Mouse (Mus musculus): ENCODE data around the gene Cdk5rap3. TPM values are rescaled to one million over a fixed set of nuclear protein-coding genes. Genes with fewer than 3 reads are reported as not detected.
A peak's percentile ranks its signal among the peaks of the same experiment; 100 is the strongest.

The Cdk5rap3 gene
- total and polyA plus RNA-seq, 2 experiments from 2014 or later = 43.6 to 85.1 TPM

- H3K36me3 ChIP-seq (ENCODE audit: insufficient read depth, low read length) = no peaks in the 10 kb centered on the region
- H3K27me3 ChIP-seq (ENCODE audit: insufficient read depth, low read length) = no peaks in the 10 kb centered on the region
- H3K4me2 ChIP-seq (ENCODE audit: low read depth, low read length, poor library complexity, severe bottlenecking) = no peak overlapping the region
- H3K4me1 ChIP-seq (ENCODE audit: insufficient read depth, low read length) = peaks cover 5% of the 10 kb centered on the region; the same call in 1 of the 2 replicates
- H3K27ac ChIP-seq (ENCODE audit: low read depth, low read length) = no peak overlapping the region
- H3K4me3 ChIP-seq (ENCODE audit: low read depth, low read length) = no peak overlapping the region
- no peak overlapping the region for H3K9ac ChIP-seq (replicated peaks; ENCODE audit: low read length, poor library complexity, severe bottlenecking)
- H3K9me3 ChIP-seq (ENCODE audit: low read length) = no peaks in the 10 kb centered on the region
- no peak for DNase-seq (ENCODE audit: low spot score)
- WGBS = 61% methylated on average over 6 of the region's 6 CpGs
- no peak for ATAC-seq (ENCODE audit: low FRiP score)
- no peak for TF ChIP-seq CTCF (IDR thresholded peaks at IDR 0.05)
Observed at GRCm38 (mm10) chr11:96919003-96919402, 2.7 kb upstream of the Cdk5rap3 start.

GRCm38 (mm10) chr11:96917415-96917814 is 1.1 kb upstream of the Cdk5rap3 start:
- no peaks in the 10 kb centered on the region for H3K9me3 ChIP-seq (ENCODE audit: low read length)
- DNase-seq (ENCODE audit: low spot score) (no peak), ATAC-seq (ENCODE audit: low FRiP score) (no peak)
- TF ChIP-seq CTCF (IDR thresholded peaks at IDR 0.05) = no peak
- WGBS = 95% methylated on average over 6 of the region's 6 CpGs
- H3K9ac ChIP-seq (replicated peaks; ENCODE audit: low read length, poor library complexity, severe bottlenecking) = no peak overlapping the region
- H3K4me1 ChIP-seq (ENCODE audit: insufficient read depth, low read length) = peaks cover 5% of the 10 kb centered on the region; the same call in 1 of the 2 replicates
- no peak overlapping the region for H3K4me3 ChIP-seq (ENCODE audit: low read depth, low read length)
- H3K4me2 ChIP-seq (ENCODE audit: low read depth, low read length, poor library complexity, severe bottlenecking) = no peak overlapping the region
- H3K36me3 ChIP-seq (ENCODE audit: insufficient read depth, low read length) = no peaks in the 10 kb centered on the region
- no peaks in the 10 kb centered on the region for H3K27me3 ChIP-seq (ENCODE audit: insufficient read depth, low read length)
- H3K27ac ChIP-seq (ENCODE audit: low read depth, low read length) = no peak overlapping the region

- H3K27me3 ChIP-seq (ENCODE audit: insufficient read depth, low read length) = no peaks in the 10 kb centered on the region
- no peaks in the 10 kb centered on the region for H3K9me3 ChIP-seq (ENCODE audit: low read length)
- no peak for DNase-seq (ENCODE audit: low spot score)
- no peak for ATAC-seq (ENCODE audit: low FRiP score)
- 28% methylated on average over 12 of the region's 13 CpGs for WGBS
- H3K27ac ChIP-seq (ENCODE audit: low read depth, low read length) = no peak overlapping the region
- no peaks in the 10 kb centered on the region for H3K36me3 ChIP-seq (ENCODE audit: insufficient read depth, low read length)
- no peak for TF ChIP-seq CTCF (IDR thresholded peaks at IDR 0.05)
- no peak overlapping the region for H3K9ac ChIP-seq (replicated peaks; ENCODE audit: low read length, poor library complexity, severe bottlenecking)
- H3K4me2 ChIP-seq (ENCODE audit: low read depth, low read length, poor library complexity, severe bottlenecking) = peak overlapping the region; percentile 42
- H3K4me1 ChIP-seq (ENCODE audit: insufficient read depth, low read length) = peaks cover 5% of the 10 kb centered on the region; the same call in 1 of the 2 replicates
- H3K4me3 ChIP-seq (ENCODE audit: low read depth, low read length) = peak overlapping the region; percentile 14; the same call in 1 of the 2 replicates
Observed at GRCm38 (mm10) chr11:96916885-96917396, 645 bp upstream of the Cdk5rap3 start.

GRCm38 (mm10) chr11:96912682-96913081 is 3.6 kb downstream of the Cdk5rap3 start:
- H3K9ac ChIP-seq (replicated peaks; ENCODE audit: low read length, poor library complexity, severe bottlenecking) = no peak overlapping the region
- 85% methylated on average over 11 of the region's 11 CpGs for WGBS
- H3K4me2 ChIP-seq (ENCODE audit: low read depth, low read length, poor library complexity, severe bottlenecking) = no peak overlapping the region
- DNase-seq (ENCODE audit: low spot score) = no peak
- peaks cover 11% of the 10 kb centered on the region for H3K36me3 ChIP-seq (ENCODE audit: insufficient read depth, low read length)
- H3K4me3 ChIP-seq (ENCODE audit: low read depth, low read length) = no peak overlapping the region
- H3K9me3 ChIP-seq (ENCODE audit: low read length) = no peaks in the 10 kb centered on the region
- peaks cover 5% of the 10 kb centered on the region; the same call in 1 of the 2 replicates for H3K4me1 ChIP-seq (ENCODE audit: insufficient read depth, low read length)
- H3K27me3 ChIP-seq (ENCODE audit: insufficient read depth, low read length) = no peaks in the 10 kb centered on the region
- no peak for ATAC-seq (ENCODE audit: low FRiP score)
- no peak overlapping the region for H3K27ac ChIP-seq (ENCODE audit: low read depth, low read length)
- TF ChIP-seq CTCF (IDR thresholded peaks at IDR 0.05) = no peak

GRCm38 (mm10) chr11:96910003-96910402 is 6.3 kb downstream of the Cdk5rap3 start:
- Histone ChIP-seq H3K27ac (ENCODE audit: low read depth, low read length) (no peak overlapping the region), H3K4me2 (ENCODE audit: low read depth, low read length, poor library complexity, severe bottlenecking) (no peak overlapping the region), H3K36me3 (ENCODE audit: insufficient read depth, low read length) (peaks cover 12% of the 10 kb centered on the region), H3K27me3 (ENCODE audit: insufficient read depth, low read length) (no peaks in the 10 kb centered on the region), H3K9ac (replicated peaks; ENCODE audit: low read length, poor library complexity, severe bottlenecking) (no peak overlapping the region), H3K9me3 (ENCODE audit: low read length) (no peaks in the 10 kb centered on the region), H3K4me3 (ENCODE audit: low read depth, low read length) (no peak overlapping the region), H3K4me1 (ENCODE audit: insufficient read depth, low read length) (no peaks in the 10 kb centered on the region)
- TF ChIP-seq CTCF (IDR thresholded peaks at IDR 0.05) = peak; percentile 91
- ATAC-seq (ENCODE audit: low FRiP score) (0 out of 2 replicates have a peak, but pooled peaks have one; percentile 44), DNase-seq (ENCODE audit: low spot score) (peak; percentile 91)
- 16% methylated on average over 7 of the region's 7 CpGs for WGBS

GRCm38 (mm10) chr11:96908594-96908993 is 7.7 kb downstream of the Cdk5rap3 start:
- H3K4me3 ChIP-seq (ENCODE audit: low read depth, low read length) = no peak overlapping the region
- H3K27me3 ChIP-seq (ENCODE audit: insufficient read depth, low read length) = no peaks in the 10 kb centered on the region
- ATAC-seq (ENCODE audit: low FRiP score) = no peak
- 94% methylated on average over 12 of the region's 12 CpGs for WGBS
- no peak overlapping the region for H3K27ac ChIP-seq (ENCODE audit: low read depth, low read length)
- no peak overlapping the region for H3K9ac ChIP-seq (replicated peaks; ENCODE audit: low read length, poor library complexity, severe bottlenecking)
- no peaks in the 10 kb centered on the region for H3K9me3 ChIP-seq (ENCODE audit: low read length)
- no peak for TF ChIP-seq CTCF (IDR thresholded peaks at IDR 0.05)
- no peaks in the 10 kb centered on the region for H3K4me1 ChIP-seq (ENCODE audit: insufficient read depth, low read length)
- H3K36me3 ChIP-seq (ENCODE audit: insufficient read depth, low read length) = peaks cover 12% of the 10 kb centered on the region
- no peak for DNase-seq (ENCODE audit: low spot score)
- no peak overlapping the region for H3K4me2 ChIP-seq (ENCODE audit: low read depth, low read length, poor library complexity, severe bottlenecking)
